Mouse (Mus musculus) embryonic facial prominence, embryonic 15.5 days (tissue): Measurements from ENCODE around the gene Zcchc10. TPM values are rescaled to one million over a fixed set of nuclear protein-coding genes. Genes with fewer than 3 reads are reported as not detected.
"Not testable (repeated sequence)": the region's sequence is repeated elsewhere in the genome, so short reads cannot be mapped to it uniquely, and the experiment has no call there.

ENCODE experiments used
- ATAC-seq: fragments of 200-750 bp; cut with Nextera tagmentation; 2 replicates; pipeline ENCODE4 v1.8.0; 2017; ENCODE audit warnings: low read depth, moderate TSS enrichment; ENCODE audit not compliant: insufficient number of reproducible peaks, low FRiP score, low TSS enrichment
- H3K27ac ChIP-seq: fragments of 300-500 bp; sonication (generic); replicated peaks from 2 replicates; pipeline ENCODE4 v1.5.1; 2015; ENCODE audit warnings: mild to moderate bottlenecking, inconsistent platforms
- H3K27me3 ChIP-seq: fragments of 300-500 bp; sonication (generic); 2 replicates; pipeline ENCODE4 v1.6.1; 2015; ENCODE audit warnings: inconsistent platforms
- H3K36me3 ChIP-seq: fragments of 300-500 bp; sonication (generic); 2 replicates; pipeline ENCODE4 v1.6.1; 2015; ENCODE audit warnings: mild to moderate bottlenecking, inconsistent platforms
- H3K4me1 ChIP-seq: fragments of 300-500 bp; sonication (generic); 2 replicates; pipeline ENCODE4 v1.6.1; 2015; ENCODE audit warnings: inconsistent platforms
- H3K4me2 ChIP-seq: fragments of 300-500 bp; sonication (generic); replicated peaks from 2 replicates; pipeline ENCODE4 v1.6.1; 2015; ENCODE audit warnings: mild to moderate bottlenecking, inconsistent platforms
- H3K4me3 ChIP-seq: fragments of 300-500 bp; sonication (generic); replicated peaks from 2 replicates; pipeline ENCODE4 v1.5.1; 2015; ENCODE audit warnings: mild to moderate bottlenecking, inconsistent platforms
- H3K9ac ChIP-seq: fragments of 300-500 bp; sonication (generic); 2 replicates; pipeline ENCODE4 v1.6.1; 2015; ENCODE audit warnings: inconsistent platforms
- H3K9me3 ChIP-seq: fragments of 300-500 bp; sonication (generic); replicated peaks from 2 replicates; pipeline ENCODE4 v1.6.1; 2016; ENCODE audit warnings: inconsistent platforms
- WGBS: fragments of 180-500 bp; shearing (Covaris S2); methylation state at CpG from one replicate; pipeline ENCODE4 v1.1.7; 2015; 5-methylcytosine and 5-hydroxymethylcytosine counted together
- polyA plus RNA-seq: library from polyadenylated mRNA; unstranded; fragments of >200 nt; fragmentation: Nextera tagmentation; extraction: Ambion mirVana; gene quantifications from 2 replicates; pipeline ENCODE4 v1.2.1, GENCODE M21; 2015

Zcchc10 gene
- polyA plus RNA-seq, 1 experiment from 2014 or later: 16.3 TPM

- H3K27ac ChIP-seq: peak within 1 kb of the TSS; percentile 99
- H3K9ac ChIP-seq: peak within 1 kb of the TSS; percentile 90
- H3K4me3 ChIP-seq: peak within 1 kb of the TSS; percentile 92
- no peaks in the 10 kb centered on the region for H3K27me3 ChIP-seq
- no peaks in the 10 kb centered on the region for H3K36me3 ChIP-seq
- under 1% methylated on average over 58 of the region's 58 CpGs for WGBS
- peaks cover 26% of the 10 kb centered on the region for H3K4me1 ChIP-seq
- ATAC-seq: peak; percentile 98
- H3K4me2 ChIP-seq: peak within 1 kb of the TSS; percentile 64
- H3K9me3 ChIP-seq: no peaks in the 10 kb centered on the region
Measured at GRCm38 (mm10) chr11:53300330-53301166, 23.9 kb upstream of the Zcchc10 start, which contains the start of gene Hspa4. TSS of gene Hspa4 (minus strand) at chr11:53300457.

- Histone ChIP-seq H3K4me1 (peaks cover 26% of the 10 kb centered on the region), H3K4me3 (peak overlapping the region; percentile 92), H3K9me3 (no peaks in the 10 kb centered on the region), H3K4me2 (peak overlapping the region; percentile 60), H3K36me3 (no peaks in the 10 kb centered on the region), H3K9ac (peak overlapping the region; percentile 90; the same call in 1 of the 2 replicates), H3K27me3 (no peaks in the 10 kb centered on the region), H3K27ac (peak overlapping the region; percentile 99)
- ATAC-seq: no peak
- 48% methylated on average over 9 of the region's 9 CpGs for WGBS
Measured at GRCm38 (mm10) chr11:53301167-53301515, 23.3 kb upstream of the Zcchc10 start.

- Histone ChIP-seq H3K27me3 (no peaks in the 10 kb centered on the region), H3K4me2 (no peak overlapping the region), H3K9me3 (no peaks in the 10 kb centered on the region), H3K36me3 (no peaks in the 10 kb centered on the region), H3K4me3 (no peak overlapping the region), H3K27ac (no peak overlapping the region), H3K4me1 (peaks cover 27% of the 10 kb centered on the region), H3K9ac (no peak overlapping the region)
- 79% methylated on average over 14 of the region's 14 CpGs for WGBS
- ATAC-seq: no peak
Measured at GRCm38 (mm10) chr11:53304044-53304840, 20.2 kb upstream of the Zcchc10 start.

- Histone ChIP-seq H3K9ac (no peak overlapping the region), H3K27me3 (no peaks in the 10 kb centered on the region), H3K4me2 (no peak overlapping the region), H3K4me1 (peaks cover 20% of the 10 kb centered on the region), H3K36me3 (no peaks in the 10 kb centered on the region), H3K4me3 (no peak overlapping the region), H3K27ac (0 out of 2 replicates have a peak overlapping the region, but pooled peaks have one; percentile 60), H3K9me3 (no peaks in the 10 kb centered on the region)
- no peak for ATAC-seq
- 42% methylated on average over 2 of the region's 2 CpGs for WGBS
Measured at GRCm38 (mm10) chr11:53306965-53307364, 17.5 kb upstream of the Zcchc10 start.

- H3K27ac ChIP-seq: peak overlapping the region; percentile 79
- no peak overlapping the region for H3K4me2 ChIP-seq
- peaks cover 20% of the 10 kb centered on the region for H3K4me1 ChIP-seq
- ATAC-seq: no peak
- WGBS: 60% methylated on average over 10 of the region's 10 CpGs
- H3K9ac ChIP-seq: no peak overlapping the region
- H3K27me3 ChIP-seq: no peaks in the 10 kb centered on the region
- no peaks in the 10 kb centered on the region for H3K36me3 ChIP-seq
- no peak overlapping the region for H3K4me3 ChIP-seq
- no peaks in the 10 kb centered on the region for H3K9me3 ChIP-seq
Measured at GRCm38 (mm10) chr11:53307558-53308065, 16.9 kb upstream of the Zcchc10 start.

- no peaks in the 10 kb centered on the region for H3K36me3 ChIP-seq
- no peaks in the 10 kb centered on the region for H3K27me3 ChIP-seq
- H3K4me2 ChIP-seq: no peak overlapping the region
- H3K9ac ChIP-seq: no peak overlapping the region
- no peak overlapping the region for H3K4me3 ChIP-seq
- H3K9me3 ChIP-seq: no peaks in the 10 kb centered on the region
- H3K27ac ChIP-seq: peak overlapping the region; percentile 79
- peaks cover 20% of the 10 kb centered on the region for H3K4me1 ChIP-seq
- ATAC-seq: peak; percentile 68
Measured at GRCm38 (mm10) chr11:53308251-53308864, 16.1 kb upstream of the Zcchc10 start.

- Histone ChIP-seq H3K9me3 (no peaks in the 10 kb centered on the region), H3K4me3 (no peak overlapping the region), H3K27ac (peak overlapping the region; percentile 79), H3K9ac (no peak overlapping the region), H3K4me1 (peaks cover 20% of the 10 kb centered on the region), H3K27me3 (no peaks in the 10 kb centered on the region), H3K4me2 (no peak overlapping the region), H3K36me3 (no peaks in the 10 kb centered on the region)
- WGBS: 16% methylated on average over 2 of the region's 2 CpGs
- peak; percentile 84 for ATAC-seq
Measured at GRCm38 (mm10) chr11:53308884-53309310, 15.6 kb upstream of the Zcchc10 start.

- Histone ChIP-seq H3K27me3 (no peaks in the 10 kb centered on the region), H3K4me2 (no peak overlapping the region), H3K9me3 (no peaks in the 10 kb centered on the region), H3K36me3 (no peaks in the 10 kb centered on the region), H3K9ac (no peak overlapping the region), H3K4me3 (no peak overlapping the region), H3K27ac (no peak overlapping the region), H3K4me1 (peaks cover 20% of the 10 kb centered on the region)
- ATAC-seq: no peak
- WGBS: 28% methylated on average over 1 of the region's 1 CpGs
Measured at GRCm38 (mm10) chr11:53311385-53311784, 13.1 kb upstream of the Zcchc10 start.

- H3K4me2 ChIP-seq, H3K27me3 ChIP-seq, H3K9ac ChIP-seq, ATAC-seq, H3K4me3 ChIP-seq, H3K9me3 ChIP-seq, H3K27ac ChIP-seq, H3K36me3 ChIP-seq: not testable (repeated sequence)
- peaks cover 15% of the 10 kb centered on the region for H3K4me1 ChIP-seq
- WGBS: 69% methylated on average over 1 of the region's 1 CpGs
Measured at GRCm38 (mm10) chr11:53312823-53313222, 11.7 kb upstream of the Zcchc10 start.

GRCm38 (mm10) chr11:53314770-53315173 lies 9.7 kb upstream of the Zcchc10 start:
- no peaks in the 10 kb centered on the region for H3K4me1 ChIP-seq
- no peak overlapping the region for H3K4me2 ChIP-seq
- WGBS: 21% methylated on average over 1 of the region's 1 CpGs
- no peak overlapping the region for H3K27ac ChIP-seq
- no peak overlapping the region for H3K9ac ChIP-seq
- H3K36me3 ChIP-seq: no peaks in the 10 kb centered on the region
- H3K9me3 ChIP-seq: no peaks in the 10 kb centered on the region
- H3K27me3 ChIP-seq: no peaks in the 10 kb centered on the region
- H3K4me3 ChIP-seq: no peak overlapping the region
- no peak for ATAC-seq

GRCm38 (mm10) chr11:53316996-53317395 lies 7.5 kb upstream of the Zcchc10 start:
- ATAC-seq: no peak
- H3K27ac ChIP-seq: no peak overlapping the region
- no peaks in the 10 kb centered on the region for H3K4me1 ChIP-seq
- H3K9me3 ChIP-seq: no peaks in the 10 kb centered on the region
- no peak overlapping the region for H3K9ac ChIP-seq
- no peak overlapping the region for H3K4me3 ChIP-seq
- 32% methylated on average over 6 of the region's 6 CpGs for WGBS
- no peak overlapping the region for H3K4me2 ChIP-seq
- H3K36me3 ChIP-seq: no peaks in the 10 kb centered on the region
- no peaks in the 10 kb centered on the region for H3K27me3 ChIP-seq
